Mouse (Mus musculus): ENCODE results near the gene Pitx3.
"Not testable (repeated sequence)": the region's sequence is repeated elsewhere in the genome, so short reads cannot be mapped to it uniquely, and the experiment has no call there.

Gene Pitx3

GRCm38 (mm10) chr19:46131694-46132525 lies 16.2 kb downstream of the Pitx3 start, which contains the start of gene Elovl3:
TSS of gene Elovl3 (plus strand) at chr19:46131897.
- DNase-seq (ENCODE audit: low read depth, low spot score): no peak

- DNase-seq (ENCODE audit: low read depth, low spot score): no peak
These were observed 16.8 kb downstream of the Pitx3 start for GRCm38 (mm10) chr19:46131283-46131682.

- DNase-seq (ENCODE audit: low read depth, low spot score): not testable (repeated sequence)
These were observed 18.4 kb downstream of the Pitx3 start for GRCm38 (mm10) chr19:46129737-46130136.

DNA sequence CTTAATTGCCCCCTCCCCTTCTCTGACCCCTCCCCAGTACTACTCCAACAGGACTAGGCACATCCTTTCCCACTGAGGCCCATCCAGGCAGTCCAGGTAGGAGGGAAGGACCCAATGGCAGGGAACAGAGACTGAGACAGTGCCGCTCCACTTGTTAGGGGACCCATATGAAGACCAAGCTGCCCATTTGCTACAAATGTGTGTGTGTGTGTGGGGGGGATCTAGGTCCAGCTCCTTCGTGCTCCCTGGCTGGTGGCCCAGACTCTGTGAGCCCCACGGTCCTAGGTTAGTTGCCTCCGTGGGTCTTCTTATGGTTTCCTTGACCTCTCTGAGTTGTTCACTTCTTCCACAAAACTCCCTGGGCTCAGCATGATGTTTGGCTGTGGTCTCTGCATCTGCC lies 21.8 kb downstream of the Pitx3 start:
- DNase-seq (ENCODE audit: low read depth, low spot score): no peak

DNA sequence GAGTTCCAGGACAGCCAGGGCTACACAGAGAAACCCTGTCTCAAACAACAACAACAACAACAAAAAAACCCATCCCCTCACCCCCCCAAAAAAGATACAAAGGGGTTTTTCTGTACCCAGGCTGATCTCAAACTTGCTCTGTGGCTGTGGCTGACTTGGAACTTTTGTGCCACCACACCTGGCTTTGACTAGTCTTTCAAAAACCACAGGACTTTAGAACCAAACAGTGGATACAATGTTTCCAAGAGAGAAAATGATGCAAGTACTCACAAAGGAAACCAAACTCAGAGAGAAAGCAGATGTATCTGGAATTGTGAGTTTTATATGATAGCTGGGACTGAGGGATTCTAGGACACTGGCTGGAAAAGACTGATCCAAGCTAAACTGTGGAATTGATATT lies 23.5 kb downstream of the Pitx3 start:
- DNase-seq (ENCODE audit: low read depth, low spot score): no peak

DNA sequence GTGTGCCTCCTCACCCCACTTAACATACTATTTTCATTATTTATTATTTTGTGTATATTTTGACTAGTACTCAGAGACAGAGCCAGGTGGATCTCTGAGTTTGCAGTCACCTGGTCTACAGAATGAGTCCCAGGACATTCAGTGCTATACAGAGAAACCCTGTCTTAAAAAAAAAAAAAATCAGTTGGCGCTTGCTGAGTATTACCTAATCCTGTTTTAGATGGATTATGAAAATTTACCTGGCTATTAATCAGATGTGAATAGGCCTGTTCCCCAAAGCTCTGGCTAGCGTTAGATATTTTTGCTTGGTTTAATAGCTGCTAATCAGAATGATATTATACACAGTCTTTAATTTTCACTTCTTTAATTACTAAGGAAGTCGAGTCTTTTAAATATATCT lies 24.2 kb downstream of the Pitx3 start:
- no peak for DNase-seq (ENCODE audit: low read depth, low spot score)

GRCm38 (mm10) chr19:46120872-46121271 lies 27.3 kb downstream of the Pitx3 start:
- no peak for DNase-seq (ENCODE audit: low read depth, low spot score)

- DNase-seq (ENCODE audit: low read depth, low spot score): no peak
These were observed 28.7 kb downstream of the Pitx3 start for GRCm38 (mm10) chr19:46119458-46119857.

- DNase-seq (ENCODE audit: low read depth, low spot score): no peak
These were observed 33.5 kb downstream of the Pitx3 start for GRCm38 (mm10) chr19:46114617-46115016.

- DNase-seq (ENCODE audit: low read depth, low spot score): no peak
These were observed 37.3 kb downstream of the Pitx3 start for GRCm38 (mm10) chr19:46110781-46111180.

DNA sequence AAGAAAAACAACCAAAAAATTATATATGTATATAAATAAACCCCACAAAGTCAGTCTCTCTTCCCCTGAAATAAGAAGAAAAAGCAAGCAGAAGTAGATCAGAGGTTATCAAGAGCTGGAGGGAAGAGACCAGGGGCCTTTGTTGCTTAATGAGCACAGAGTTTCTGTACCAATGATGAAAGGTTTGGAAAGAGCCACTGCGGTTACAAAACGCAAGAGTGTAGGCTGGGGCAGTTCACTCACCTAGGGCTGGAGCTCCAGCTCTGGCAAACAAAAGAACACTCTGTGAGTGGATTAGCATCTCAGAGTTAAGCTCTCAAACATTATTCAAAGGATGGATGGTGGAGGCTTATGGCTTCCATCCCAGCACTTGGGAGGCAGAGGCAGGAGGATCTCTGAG lies 37.9 kb downstream of the Pitx3 start:
- DNase-seq (ENCODE audit: low read depth, low spot score): no peak

DNA sequence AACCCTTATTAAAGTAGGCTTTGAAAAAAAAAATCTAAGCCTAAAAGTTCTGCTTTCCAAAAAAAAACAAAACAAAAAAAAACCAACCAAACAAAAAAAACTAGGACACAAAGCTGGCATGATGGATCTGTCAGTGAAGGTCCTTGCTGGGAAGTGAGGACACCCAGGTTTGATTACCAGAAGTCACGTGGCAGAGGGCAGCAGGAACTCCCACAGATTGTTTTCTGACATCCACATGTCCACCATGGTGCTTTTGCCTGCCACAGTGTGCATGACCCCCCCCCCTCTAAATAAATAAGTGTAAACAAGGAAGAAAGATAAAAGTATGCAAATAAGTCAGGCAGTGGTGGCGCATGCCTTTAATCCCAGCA lies 44.0 kb downstream of the Pitx3 start:
- DNase-seq (ENCODE audit: low read depth, low spot score): no peak

- no peak for DNase-seq (ENCODE audit: low read depth, low spot score)
These were observed 44.5 kb downstream of the Pitx3 start for GRCm38 (mm10) chr19:46103437-46104186.

DNA sequence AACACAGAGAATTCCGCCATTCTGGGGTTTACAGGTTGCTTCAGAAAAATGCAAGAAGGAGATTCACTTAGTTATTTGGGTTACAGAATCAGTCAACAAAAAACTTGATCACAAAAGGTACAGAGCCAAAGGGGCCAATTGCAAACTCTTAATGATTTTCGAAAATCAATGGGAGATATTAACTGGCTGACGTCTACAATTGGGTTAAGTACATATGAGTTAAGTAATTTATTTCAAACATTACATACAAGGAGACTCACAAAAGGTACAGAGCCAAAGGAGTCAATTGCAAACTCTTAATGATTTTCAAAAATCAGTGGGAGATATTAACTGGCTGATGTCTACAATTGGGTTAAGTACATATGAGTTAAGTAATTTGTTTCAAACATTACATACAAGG lies 48.6 kb downstream of the Pitx3 start:
- no peak for DNase-seq (ENCODE audit: low read depth, low spot score)

GRCm38 (mm10) chr19:46096396-46096795 lies 51.7 kb downstream of the Pitx3 start:
- DNase-seq (ENCODE audit: low read depth, low spot score): no peak

DNA sequence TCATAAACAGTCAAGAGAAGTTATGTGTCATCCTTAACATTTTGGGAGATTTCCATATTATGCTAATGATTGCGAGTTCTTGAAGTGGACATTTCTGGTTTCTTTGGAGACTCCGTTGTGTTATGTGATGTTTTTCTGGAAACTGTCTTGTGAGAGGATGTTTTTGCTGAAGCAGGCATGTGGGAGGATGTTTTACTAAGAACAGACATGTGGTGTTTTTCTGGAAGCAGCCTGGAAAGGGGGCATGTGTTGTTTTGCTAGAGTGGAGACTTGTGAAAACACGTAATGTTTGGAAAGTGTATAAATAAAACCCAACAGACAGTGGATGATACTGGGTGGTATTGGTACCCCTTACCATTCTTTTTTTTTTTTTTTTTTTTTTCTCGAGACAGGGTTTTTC lies 52.8 kb downstream of the Pitx3 start:
- DNase-seq (ENCODE audit: low read depth, low spot score): no peak

GRCm38 (mm10) chr19:46094144-46094543 lies 54.0 kb downstream of the Pitx3 start:
- no peak for DNase-seq (ENCODE audit: low read depth, low spot score)

DNA sequence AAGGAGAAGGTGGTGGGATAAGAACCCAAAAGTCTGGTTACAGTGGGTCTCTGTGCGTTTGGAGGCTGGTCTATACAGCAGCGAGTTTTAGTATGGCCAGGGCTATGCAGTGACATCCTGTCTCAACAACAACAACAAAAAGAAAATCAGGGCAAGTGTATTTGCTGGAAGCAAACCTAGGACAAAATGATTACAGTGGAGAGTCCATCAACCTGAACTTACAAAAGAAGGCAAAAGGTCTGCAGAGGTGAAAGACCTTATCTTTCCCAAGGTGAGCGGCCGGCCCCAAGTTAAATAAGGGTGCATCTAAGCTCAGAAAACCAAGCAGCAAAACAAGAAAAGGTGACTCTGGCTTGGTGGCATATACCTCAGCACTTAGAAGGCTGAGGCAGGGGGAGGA lies 56.5 kb downstream of the Pitx3 start:
- DNase-seq (ENCODE audit: low read depth, low spot score): no peak

GRCm38 (mm10) chr19:46087871-46088270 lies 60.3 kb downstream of the Pitx3 start:
- DNase-seq (ENCODE audit: low read depth, low spot score): no peak

GRCm38 (mm10) chr19:46086337-46086736 lies 61.8 kb downstream of the Pitx3 start:
- DNase-seq (ENCODE audit: low read depth, low spot score): peak; percentile 18
